Mouse (Mus musculus): ENCODE measurements around the gene Tmem9.

Tmem9 gene

GRCm38 (mm10) chr1:136081161-136081560 is 73.2 kb downstream of the Tmem9 start:
- DNase-seq (ENCODE audit: low read depth, low spot score): no peak

Data from ES-CJ7 (cell line).